ENCODE assay signal across 19 mouse cellular contexts in the genomic region with DNA sequence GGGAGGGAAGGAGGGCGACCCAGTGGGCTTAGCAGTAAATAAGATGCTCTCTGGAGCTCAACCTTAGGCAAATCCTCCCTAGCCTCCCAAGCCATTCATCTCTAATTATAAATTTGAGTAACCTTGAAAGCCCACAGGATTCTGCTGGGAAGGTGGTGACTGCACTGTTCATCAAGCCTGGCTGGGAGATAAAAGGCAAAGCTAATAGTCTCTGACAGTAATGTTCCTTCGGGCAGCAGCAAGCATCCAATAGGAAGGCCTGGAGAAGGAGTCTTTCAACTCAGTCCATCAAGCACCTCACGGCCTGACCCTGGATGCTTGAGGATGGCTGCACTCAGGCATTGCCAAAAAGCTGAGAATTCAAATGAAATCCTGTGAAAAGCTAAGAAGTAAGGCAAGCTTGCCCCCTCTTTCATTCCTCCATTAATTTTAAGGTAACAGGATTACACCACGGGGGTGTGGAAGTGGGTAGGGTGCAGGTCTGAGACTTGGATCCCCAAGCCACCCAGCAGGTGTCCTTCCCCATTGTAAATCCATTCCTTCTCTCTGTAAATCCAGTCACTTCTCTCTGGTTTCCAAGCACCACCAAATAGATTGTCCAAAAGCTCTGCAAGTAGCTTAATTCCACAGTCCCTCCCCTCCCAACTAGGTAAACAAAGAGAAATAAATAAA. TPM values are rescaled to one million over a fixed set of nuclear protein-coding genes. Genes with fewer than 3 reads are reported as not detected.
DNase-seq lines count a peak whose midpoint lies in the region; ATAC-seq and TF ChIP-seq lines count a peak whose summit lies in the region.
"Had no signal": no experiment of that assay in that cellular context is flagged by ENCODE, and none has a peak within 500 bp of the region (broad histone marks: within the 10 kb centered on the region; RNA-seq: fewer than 3 reads in every experiment).

No protein-coding gene starts in this region.

- no peak for DNase-seq in hindbrain, embryonic 10.5 days (ENCODE audit: low spot score)
- DNase-seq in embryo, embryonic 10.5 days (ENCODE audit: low spot score) = peak; percentile 49
- DNase-seq in gastrocnemius, adult 2 months = no peak
- DNase-seq in lung, postnatal 25 days (ENCODE audit: low spot score) = no peak
- DNase-seq in heart, adult 18-20 months = no peak
- DNase-seq: adrenal gland, adult 2 months; cerebellum, adult 18-20 months; gastrocnemius, postnatal 36 days; heart, postnatal 4 days; kidney, adult 11 months; lung, postnatal 14 days; right cerebral cortex, postnatal 25 days had no signal

- H3K4me2 ChIP-seq in hindbrain, embryonic 12.5 days (replicated peaks) = no peak overlapping the region
- no peak overlapping the region for H3K4me2 ChIP-seq in hindbrain, embryonic 16.5 days (ENCODE audit: low read length)
- H3K4me2 ChIP-seq in neural tube, embryonic 12.5 days (replicated peaks) = no peak overlapping the region
- H3K4me2 ChIP-seq: heart, embryonic 13.5 days; limb, embryonic 13.5 days; liver, embryonic 15.5 days had no signal

- no peaks in the 10 kb centered on the region for H3K9me3 ChIP-seq in hindbrain, embryonic 12.5 days (replicated peaks)
- no peaks in the 10 kb centered on the region for H3K9me3 ChIP-seq in hindbrain, embryonic 10.5 days
- no peaks in the 10 kb centered on the region for H3K9me3 ChIP-seq in hindbrain, embryonic 16.5 days (ENCODE audit: control insufficient read depth, low read length)
- no peaks in the 10 kb centered on the region for H3K9me3 ChIP-seq in neural tube, embryonic 12.5 days
- H3K9me3 ChIP-seq: heart, embryonic 13.5 days; limb, embryonic 13.5 days; liver, embryonic 15.5 days had no signal

- peaks cover 4% of the 10 kb centered on the region; the same call in 1 of the 2 replicates for H3K4me1 ChIP-seq in hindbrain, embryonic 12.5 days
- H3K4me1 ChIP-seq in hindbrain, embryonic 10.5 days (replicated peaks) = peaks cover 8% of the 10 kb centered on the region; the same call in 1 of the 2 replicates
- peaks cover 3% of the 10 kb centered on the region for H3K4me1 ChIP-seq in hindbrain, embryonic 16.5 days (ENCODE audit: control insufficient read depth, insufficient read depth, low read depth, low read length)
- H3K4me1 ChIP-seq in neural tube, embryonic 12.5 days = no peaks in the 10 kb centered on the region
- H3K4me1 ChIP-seq: heart, embryonic 13.5 days; limb, embryonic 13.5 days; liver, embryonic 15.5 days had no signal

- WGBS in hindbrain, embryonic 12.5 days = 48% methylated on average over 4 of the region's 4 CpGs
- 44% methylated on average over 4 of the region's 4 CpGs for WGBS in hindbrain, embryonic 10.5 days
- WGBS in hindbrain, embryonic 16.5 days = 47% methylated on average over 4 of the region's 4 CpGs
- 42% methylated on average over 4 of the region's 4 CpGs for WGBS in neural tube, embryonic 12.5 days

- no peak overlapping the region for H3K9ac ChIP-seq in hindbrain, embryonic 12.5 days
- no peak overlapping the region for H3K9ac ChIP-seq in hindbrain, embryonic 16.5 days (ENCODE audit: low read depth, low read length)
- no peak overlapping the region for H3K9ac ChIP-seq in neural tube, embryonic 12.5 days
- H3K9ac ChIP-seq: heart, embryonic 13.5 days; limb, embryonic 13.5 days; liver, embryonic 15.5 days had no signal

- ATAC-seq in hindbrain, embryonic 12.5 days (ENCODE audit: low FRiP score) = peak; percentile 81; the same call in 1 of the 2 replicates
- ATAC-seq in hindbrain, embryonic 16.5 days = peak; percentile 76
- ATAC-seq in neural tube, embryonic 12.5 days (ENCODE audit: low FRiP score, low read depth) = peak; percentile 74

- H3K4me3 ChIP-seq in hindbrain, embryonic 12.5 days = no peak overlapping the region
- H3K4me3 ChIP-seq in hindbrain, embryonic 10.5 days = no peak overlapping the region
- H3K4me3 ChIP-seq in hindbrain, embryonic 16.5 days (ENCODE audit: low read length) = no peak overlapping the region
- H3K4me3 ChIP-seq in neural tube, embryonic 12.5 days = no peak overlapping the region
- H3K4me3 ChIP-seq in gastrocnemius, adult 2 months = no peak overlapping the region
- H3K4me3 ChIP-seq: heart, embryonic 13.5 days; limb, embryonic 13.5 days; liver, embryonic 15.5 days had no signal

- intact Hi-C loops in gastrocnemius, adult 2 months (cut with DNase I) = no loop called here

- H3K27ac ChIP-seq in hindbrain, embryonic 12.5 days = peak overlapping the region; percentile 23
- H3K27ac ChIP-seq in hindbrain, embryonic 10.5 days = no peak overlapping the region
- H3K27ac ChIP-seq in hindbrain, embryonic 16.5 days (ENCODE audit: low read depth, low read length) = no peak overlapping the region
- no peak overlapping the region for H3K27ac ChIP-seq in neural tube, embryonic 12.5 days
- H3K27ac ChIP-seq in gastrocnemius, adult 2 months = no peak overlapping the region
- H3K27ac ChIP-seq: heart, embryonic 13.5 days; limb, embryonic 13.5 days; liver, embryonic 15.5 days had no signal

- TF ChIP-seq CTCF in gastrocnemius, adult 2 months (IDR thresholded peaks at IDR 0.05) = no peak

- H3K27me3 ChIP-seq in hindbrain, embryonic 12.5 days = no peaks in the 10 kb centered on the region
- H3K27me3 ChIP-seq in hindbrain, embryonic 10.5 days (ENCODE audit: insufficient read depth, poor library complexity, severe bottlenecking) = no peaks in the 10 kb centered on the region
- no peaks in the 10 kb centered on the region for H3K27me3 ChIP-seq in hindbrain, embryonic 16.5 days (replicated peaks; ENCODE audit: control insufficient read depth, insufficient read depth, low read length)
- no peaks in the 10 kb centered on the region for H3K27me3 ChIP-seq in neural tube, embryonic 12.5 days (replicated peaks)
- H3K27me3 ChIP-seq: heart, embryonic 13.5 days; limb, embryonic 13.5 days; liver, embryonic 15.5 days had no signal

- H3K36me3 ChIP-seq in hindbrain, embryonic 12.5 days = no peaks in the 10 kb centered on the region
- H3K36me3 ChIP-seq in hindbrain, embryonic 10.5 days = peaks cover 41% of the 10 kb centered on the region
- no peaks in the 10 kb centered on the region for H3K36me3 ChIP-seq in hindbrain, embryonic 16.5 days (ENCODE audit: control insufficient read depth, insufficient read depth, low read length)
- no peaks in the 10 kb centered on the region for H3K36me3 ChIP-seq in neural tube, embryonic 12.5 days
- H3K36me3 ChIP-seq: heart, embryonic 13.5 days; limb, embryonic 13.5 days; liver, embryonic 15.5 days had no signal

RNA-seq across cellular contexts. Expression of a gene that starts 20.1 kb away (rescaled TPM):
- polyA plus RNA-seq in hindbrain, embryonic 12.5 days (2016; fragmentation: Nextera tagmentation; extraction: Ambion mirVana) = 25.2 and 25.5 TPM in 2 replicates
- polyA plus RNA-seq in hindbrain, embryonic 10.5 days (2016; fragmentation: Nextera tagmentation; extraction: Ambion mirVana) = 28.4 and 32.4 TPM in 2 replicates
- polyA plus RNA-seq in hindbrain, embryonic 16.5 days (2015; fragmentation: Nextera tagmentation; extraction: Ambion mirVana) = 4.4 and 7.4 TPM in 2 replicates
- 23.6 and 24.2 TPM in 2 replicates for polyA plus RNA-seq in neural tube, embryonic 12.5 days (2016; fragmentation: Nextera tagmentation; extraction: Ambion mirVana)
- total RNA-seq in gastrocnemius, adult 2 months (2021) = not detected
- under 1 TPM; 0.05 to 0.23 TPM for total RNA-seq in heart, adult 18-20 months (2021)
- total RNA-seq: adrenal gland, adult 2 months; common myeloid progenitor, adult 5-6 weeks; gastrocnemius, postnatal 36 days had no signal
- polyA plus RNA-seq: adrenal gland, adult 2 months had no signal

RNA-seq across cellular contexts. Expression of a gene that starts 50.1 kb away (rescaled TPM):
- polyA plus RNA-seq in hindbrain, embryonic 12.5 days (2016; fragmentation: Nextera tagmentation; extraction: Ambion mirVana) = 4.3 and 4.8 TPM in 2 replicates
- polyA plus RNA-seq in hindbrain, embryonic 10.5 days (2016; fragmentation: Nextera tagmentation; extraction: Ambion mirVana) = 2.8 and 3.2 TPM in 2 replicates
- polyA plus RNA-seq in hindbrain, embryonic 16.5 days (2015; fragmentation: Nextera tagmentation; extraction: Ambion mirVana) = 7.1 and 9.7 TPM in 2 replicates
- polyA plus RNA-seq in neural tube, embryonic 12.5 days (2016; fragmentation: Nextera tagmentation; extraction: Ambion mirVana) = 3.9 TPM in 2 replicates
- total RNA-seq in gastrocnemius, adult 2 months (2021) = 1 to 10 TPM; 5.9 to 6.4 TPM
- 10 to 100 TPM; 10.3 to 11.7 TPM for total RNA-seq in heart, adult 18-20 months (2021)
